Mouse (Mus musculus): ENCODE measurements at regions not wholly inside any gene's neighbourhood (a gene's known extent, or its start where the extent isn't known, plus 50 kb on each side); places are given as distances from the start of the nearest gene placed in this dataset.

DNA sequence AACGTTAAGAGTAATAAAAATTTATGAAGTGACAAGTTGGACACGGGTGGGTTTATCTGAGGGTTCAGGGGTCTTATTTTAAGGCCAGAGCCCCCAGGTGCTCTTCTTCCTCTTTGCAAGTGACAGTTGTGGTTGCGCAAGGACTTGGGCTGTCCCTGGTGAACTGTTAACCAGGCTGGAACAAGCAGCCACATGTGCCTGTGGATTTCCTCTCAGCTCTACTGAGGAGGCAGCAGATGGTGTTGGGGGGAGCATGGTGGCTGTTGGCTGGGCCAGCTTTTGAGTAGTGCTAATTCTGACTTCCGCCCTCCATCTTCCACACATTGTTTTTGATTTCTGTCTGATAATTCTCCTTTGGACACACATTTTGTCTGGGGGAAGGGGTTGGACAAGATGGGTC, 227.9 kb upstream of the Tbc1d5 start:
- Histone ChIP-seq H3K4me1 (ENCODE audit: control insufficient read depth in 2 of 2, insufficient read depth in 2 of 2, low read length in 2 of 2, poor library complexity in 1 of 2) (peaks cover 0 to 4% of the 10 kb centered on the region in 2 experiments; a peak in 1 of 4 replicates), H3K27ac (ENCODE audit: insufficient read depth, low read depth, low read length, poor library complexity, severe bottlenecking) (no peak overlapping the region), H3K9me3 (ENCODE audit: control insufficient read depth, insufficient read depth, low read depth, low read length) (no peaks in the 10 kb centered on the region), H3K4me3 (ENCODE audit: insufficient read depth in 1 of 2, low read depth in 1 of 2, low read length in 2 of 2, poor library complexity in 1 of 2, severe bottlenecking in 1 of 2) (no peak overlapping the region), H3K36me3 (ENCODE audit: control insufficient read depth, insufficient read depth, low read length, poor library complexity, severe bottlenecking) (no peaks in the 10 kb centered on the region), H3K9ac (ENCODE audit: insufficient read depth, low read depth, low read length, poor library complexity, severe bottlenecking) (no peak overlapping the region)
- DNase-seq (ENCODE audit: low read depth, low spot score), result no peak
- no peak for TF ChIP-seq HCFC1 (IDR thresholded peaks at IDR 0.05; ENCODE audit: borderline replicate concordance, insufficient read depth, low read length)
- TF ChIP-seq CHD2 (IDR thresholded peaks at IDR 0.05; ENCODE audit: low read depth, low read length), result no peak
- TF ChIP-seq ZNF384 (IDR thresholded peaks at IDR 0.05; ENCODE audit: low read depth, low read length), result no peak
- TF ChIP-seq MAFK (IDR thresholded peaks at IDR 0.05; ENCODE audit: insufficient read depth, low read depth, low read length), result no peak
- no peak for TF ChIP-seq ZC3H11A (IDR thresholded peaks at IDR 0.05; ENCODE audit: borderline replicate concordance, low read depth, low read length)
- in situ Hi-C loops (cut with MboI; ENCODE audit: low sequenced_read_pairs in 2 of 2, unreplicated experiment in 2 of 2), result no loop called here

DNA sequence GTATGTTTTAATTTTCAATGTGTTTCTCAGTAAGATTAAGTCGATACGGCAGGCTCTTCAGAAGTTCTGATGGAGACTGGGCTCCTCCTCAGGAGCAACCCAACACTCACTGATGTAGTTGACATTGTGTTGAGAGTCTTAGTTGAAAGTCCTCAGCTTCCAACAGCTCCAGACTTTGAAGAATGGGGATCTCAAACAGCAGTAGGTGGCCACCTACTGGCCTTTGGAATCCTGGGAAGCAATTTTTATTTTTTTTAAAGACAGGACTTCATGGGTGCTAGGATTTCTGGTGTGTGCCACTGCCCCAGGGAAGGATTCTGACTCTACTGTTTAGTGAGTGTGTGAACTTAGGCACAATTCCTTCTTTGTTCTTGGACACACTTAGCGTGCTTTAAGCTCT, 225.9 kb upstream of the Tbc1d5 start:
- H3K36me3 ChIP-seq (ENCODE audit: control insufficient read depth, insufficient read depth, low read length, poor library complexity, severe bottlenecking), result no peaks in the 10 kb centered on the region
- no peak overlapping the region for H3K9ac ChIP-seq (ENCODE audit: insufficient read depth, low read depth, low read length, poor library complexity, severe bottlenecking)
- H3K27ac ChIP-seq (ENCODE audit: insufficient read depth, low read depth, low read length, poor library complexity, severe bottlenecking), result no peak overlapping the region
- H3K9me3 ChIP-seq (ENCODE audit: control insufficient read depth, insufficient read depth, low read depth, low read length), result no peaks in the 10 kb centered on the region
- no peak for DNase-seq (ENCODE audit: low read depth, low spot score)
- peaks cover 0 to 4% of the 10 kb centered on the region in 2 experiments; a peak in 1 of 4 replicates for H3K4me1 ChIP-seq (ENCODE audit: control insufficient read depth in 2 of 2, insufficient read depth in 2 of 2, low read length in 2 of 2, poor library complexity in 1 of 2)
- no peak overlapping the region for H3K4me3 ChIP-seq (ENCODE audit: insufficient read depth in 1 of 2, low read depth in 1 of 2, low read length in 2 of 2, poor library complexity in 1 of 2, severe bottlenecking in 1 of 2)
- TF ChIP-seq ZC3H11A (IDR thresholded peaks at IDR 0.05; ENCODE audit: borderline replicate concordance, low read depth, low read length) (no peak), MAFK (IDR thresholded peaks at IDR 0.05; ENCODE audit: insufficient read depth, low read depth, low read length) (no peak), HCFC1 (IDR thresholded peaks at IDR 0.05; ENCODE audit: borderline replicate concordance, insufficient read depth, low read length) (no peak), ZNF384 (IDR thresholded peaks at IDR 0.05; ENCODE audit: low read depth, low read length) (no peak), CHD2 (IDR thresholded peaks at IDR 0.05; ENCODE audit: low read depth, low read length) (no peak)
- in situ Hi-C loops (cut with MboI; ENCODE audit: low sequenced_read_pairs in 2 of 2, unreplicated experiment in 2 of 2), result no loop called here

DNA sequence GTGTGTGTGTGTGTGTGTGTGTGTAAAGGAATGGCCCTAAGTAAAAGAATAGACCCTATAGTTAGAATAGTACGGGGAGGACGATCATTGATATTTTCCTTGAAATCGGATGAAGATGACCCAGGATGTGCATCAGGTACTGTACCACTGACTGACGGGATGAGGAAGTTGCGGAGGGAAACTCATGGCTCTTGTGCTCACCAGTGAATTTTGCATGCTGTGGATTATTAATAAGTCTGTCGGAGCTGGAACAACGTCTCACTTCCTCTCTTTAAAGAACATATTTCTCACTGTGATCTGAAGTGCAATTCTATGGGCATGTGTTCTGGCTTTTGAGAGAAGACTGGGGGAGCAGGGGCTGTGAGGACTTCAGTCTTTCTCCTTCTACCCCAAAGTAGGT, 218.8 kb upstream of the Tbc1d5 start:
- Histone ChIP-seq H3K27ac (ENCODE audit: insufficient read depth, low read depth, low read length, poor library complexity, severe bottlenecking) (no peak overlapping the region), H3K9me3 (ENCODE audit: control insufficient read depth, insufficient read depth, low read depth, low read length) (no peaks in the 10 kb centered on the region), H3K9ac (ENCODE audit: insufficient read depth, low read depth, low read length, poor library complexity, severe bottlenecking) (no peak overlapping the region), H3K4me1 (ENCODE audit: control insufficient read depth in 2 of 2, insufficient read depth in 2 of 2, low read length in 2 of 2, poor library complexity in 1 of 2) (no peaks in the 10 kb centered on the region), H3K36me3 (ENCODE audit: control insufficient read depth, insufficient read depth, low read length, poor library complexity, severe bottlenecking) (no peaks in the 10 kb centered on the region), H3K4me3 (ENCODE audit: insufficient read depth in 1 of 2, low read depth in 1 of 2, low read length in 2 of 2, poor library complexity in 1 of 2, severe bottlenecking in 1 of 2) (no peak overlapping the region)
- in situ Hi-C loops (cut with MboI; ENCODE audit: low sequenced_read_pairs in 2 of 2, unreplicated experiment in 2 of 2), result no loop called here
- no peak for DNase-seq (ENCODE audit: low read depth, low spot score)
- TF ChIP-seq CHD2 (IDR thresholded peaks at IDR 0.05; ENCODE audit: low read depth, low read length), result no peak

DNA sequence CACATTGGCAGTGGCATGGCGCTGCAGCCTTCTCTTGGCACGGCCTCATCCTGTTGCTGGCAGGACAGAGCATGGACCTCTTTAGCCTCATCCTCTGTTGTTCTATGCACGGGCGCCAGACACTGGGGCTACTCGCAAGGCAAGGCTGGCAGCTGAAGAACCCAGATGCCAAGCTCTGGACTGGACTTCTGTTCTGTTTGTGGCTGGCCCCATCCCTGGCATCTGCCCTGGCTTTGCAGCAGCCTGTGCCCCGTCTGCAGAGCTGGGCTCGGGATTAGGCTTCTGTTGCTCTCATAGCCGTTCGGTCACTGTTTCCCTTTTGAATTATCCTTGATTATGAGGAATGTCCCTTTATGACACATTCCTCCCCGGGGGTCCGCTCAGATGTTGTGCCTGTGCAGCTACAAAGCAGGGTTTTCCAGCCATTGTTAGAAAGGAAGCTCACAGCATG, 214.6 kb upstream of the Tbc1d5 start:
- H3K27ac ChIP-seq (ENCODE audit: insufficient read depth, low read depth, low read length, poor library complexity, severe bottlenecking), result no peak overlapping the region; the same call in 1 of the 2 replicates
- H3K4me3 ChIP-seq (ENCODE audit: insufficient read depth in 1 of 2, low read depth in 1 of 2, low read length in 2 of 2, poor library complexity in 1 of 2, severe bottlenecking in 1 of 2), result no peak overlapping the region
- no peaks in the 10 kb centered on the region for H3K9me3 ChIP-seq (ENCODE audit: control insufficient read depth, insufficient read depth, low read depth, low read length)
- H3K36me3 ChIP-seq (ENCODE audit: control insufficient read depth, insufficient read depth, low read length, poor library complexity, severe bottlenecking), result no peaks in the 10 kb centered on the region
- H3K9ac ChIP-seq (ENCODE audit: insufficient read depth, low read depth, low read length, poor library complexity, severe bottlenecking), result no peak overlapping the region
- TF ChIP-seq HCFC1 (IDR thresholded peaks at IDR 0.05; ENCODE audit: borderline replicate concordance, insufficient read depth, low read length), result no peak
- in situ Hi-C loops (cut with MboI; ENCODE audit: low sequenced_read_pairs in 2 of 2, unreplicated experiment in 2 of 2), result no loop called here
- no peak for DNase-seq (ENCODE audit: low read depth, low spot score)
- no peaks in the 10 kb centered on the region for H3K4me1 ChIP-seq (ENCODE audit: control insufficient read depth in 2 of 2, insufficient read depth in 2 of 2, low read length in 2 of 2, poor library complexity in 1 of 2)

DNA sequence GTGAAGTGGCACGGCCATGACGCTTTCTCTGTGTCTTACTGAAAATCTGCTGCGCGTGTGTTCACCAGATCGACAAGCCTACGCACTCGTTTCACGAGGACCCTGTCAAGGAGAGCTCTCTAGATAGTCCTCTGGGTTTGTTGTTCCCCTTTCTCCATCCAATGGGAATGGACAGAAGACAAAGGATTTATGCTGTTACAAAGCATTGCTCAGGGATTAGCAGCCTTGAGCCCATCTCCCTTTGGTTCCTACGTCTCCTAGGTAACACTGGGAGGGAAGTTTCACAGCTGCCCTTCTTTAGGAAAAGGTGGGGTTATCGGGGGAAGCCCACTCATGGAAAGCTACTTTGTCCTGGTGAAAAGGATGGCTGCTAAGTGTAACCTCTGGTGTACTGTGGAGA, 212.7 kb upstream of the Tbc1d5 start:
- TF ChIP-seq MAFK (IDR thresholded peaks at IDR 0.05; ENCODE audit: insufficient read depth, low read depth, low read length) (no peak), ZNF384 (IDR thresholded peaks at IDR 0.05; ENCODE audit: low read depth, low read length) (no peak), ZC3H11A (IDR thresholded peaks at IDR 0.05; ENCODE audit: borderline replicate concordance, low read depth, low read length) (no peak), CHD2 (IDR thresholded peaks at IDR 0.05; ENCODE audit: low read depth, low read length) (no peak), HCFC1 (IDR thresholded peaks at IDR 0.05; ENCODE audit: borderline replicate concordance, insufficient read depth, low read length) (no peak)
- Histone ChIP-seq H3K4me1 (ENCODE audit: control insufficient read depth in 2 of 2, insufficient read depth in 2 of 2, low read length in 2 of 2, poor library complexity in 1 of 2) (no peaks in the 10 kb centered on the region), H3K36me3 (ENCODE audit: control insufficient read depth, insufficient read depth, low read length, poor library complexity, severe bottlenecking) (no peaks in the 10 kb centered on the region), H3K9ac (ENCODE audit: insufficient read depth, low read depth, low read length, poor library complexity, severe bottlenecking) (no peak overlapping the region), H3K4me3 (ENCODE audit: insufficient read depth in 1 of 2, low read depth in 1 of 2, low read length in 2 of 2, poor library complexity in 1 of 2, severe bottlenecking in 1 of 2) (no peak overlapping the region), H3K9me3 (ENCODE audit: control insufficient read depth, insufficient read depth, low read depth, low read length) (no peaks in the 10 kb centered on the region), H3K27ac (ENCODE audit: insufficient read depth, low read depth, low read length, poor library complexity, severe bottlenecking) (no peak overlapping the region)
- DNase-seq (ENCODE audit: low read depth, low spot score), result no peak
- in situ Hi-C loops (cut with MboI; ENCODE audit: low sequenced_read_pairs in 2 of 2, unreplicated experiment in 2 of 2), result no loop called here

Measured in ES-E14 (cell line).